Mouse (Mus musculus): ENCODE measurements around the gene Gm29866.
"Not testable (repeated sequence)": the region's sequence is repeated elsewhere in the genome, so short reads cannot be mapped to it uniquely, and the experiment has no call there.

Gene Gm29866

DNA sequence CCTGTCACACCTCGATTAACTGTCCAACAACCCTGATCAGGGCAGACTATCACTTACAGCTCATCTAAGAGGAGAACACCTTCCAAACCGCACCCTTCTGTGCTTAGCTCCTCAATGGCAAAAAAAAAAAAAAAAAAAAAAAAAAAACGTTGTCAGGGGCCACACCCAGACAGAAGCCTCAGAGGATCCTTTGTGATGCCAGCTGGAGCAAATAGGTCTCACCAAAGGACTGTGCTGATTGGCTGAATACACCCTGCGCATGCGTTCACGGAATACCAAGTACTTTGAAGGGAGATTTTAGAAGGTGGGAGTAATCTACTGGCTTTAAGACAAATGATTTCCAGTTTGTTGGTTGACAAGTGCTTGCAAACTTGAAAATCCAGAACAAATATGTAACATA, at the start of gene Gm29866:
Gene Gm29866, minus strand, starts transcription at position 101 of the 400 bp plus-strand sequence.
- DNase-seq (ENCODE audit: low read depth, low spot score) = not testable (repeated sequence)

Measured in A20 (cell line).